Mouse (Mus musculus) CH12.LX (cell line): ENCODE data around the gene Fbln1.

Experiments used
- CTCF ChIP-seq, 2 experiments: IDR thresholded peaks in 1 of 2; conservative IDR thresholded peaks in 1 of 2; 2 replicates each; pipeline ENCODE4 v1.5.1; 2011 to 2012; ENCODE audit warnings: low read depth in 2 of 2, low read length in 2 of 2, improper control_type of control experiment in 1 of 2, inconsistent platforms in 1 of 2, mild to moderate bottlenecking in 1 of 2, moderate library complexity in 1 of 2
- ELF1 ChIP-seq: IDR thresholded peaks from 2 replicates; pipeline ENCODE4 v1.6.1; 2014; ENCODE audit warnings: low read depth, mild to moderate bottlenecking, inconsistent platforms, low read length, improper control_type of control experiment
- HCFC1 ChIP-seq: IDR thresholded peaks from 2 replicates; pipeline ENCODE4 v1.6.1; 2012; ENCODE audit warnings: low read depth, mild to moderate bottlenecking, inconsistent platforms, low read length, improper control_type of control experiment
- JUN ChIP-seq: IDR thresholded peaks from 2 replicates; pipeline ENCODE4 v1.6.1; 2011; ENCODE audit warnings: low read depth, mild to moderate bottlenecking, low read length, improper control_type of control experiment, moderate library complexity; ENCODE audit not compliant: insufficient read depth
- JUND ChIP-seq: conservative IDR thresholded peaks from 2 replicates; pipeline ENCODE4 v1.6.1; 2011; ENCODE audit warnings: low read depth, low read length, improper control_type of control experiment
- MAFK ChIP-seq: IDR thresholded peaks from 2 replicates; pipeline ENCODE4 v1.6.1; 2011; ENCODE audit warnings: low read length, improper control_type of control experiment; ENCODE audit not compliant: insufficient replicate concordance
- POLR2A ChIP-seq: IDR thresholded peaks from 2 replicates; pipeline ENCODE4 v1.6.1; 2011; ENCODE audit warnings: low read depth, mild to moderate bottlenecking, improper control_type of control experiment, low read length
- POLR2AphosphoS2 ChIP-seq: IDR thresholded peaks from 2 replicates; pipeline ENCODE4 v1.6.1; 2011; ENCODE audit warnings: low read depth, low read length, improper control_type of control experiment
- USF1 ChIP-seq: IDR thresholded peaks from 2 replicates; pipeline ENCODE4 v1.6.1; 2014; ENCODE audit warnings: low read depth, mild to moderate bottlenecking, inconsistent platforms, low read length, improper control_type of control experiment
- USF2 ChIP-seq: conservative IDR thresholded peaks from 2 replicates; pipeline ENCODE4 v1.6.1; 2011; ENCODE audit warnings: low read depth, low read length, improper control_type of control experiment
- ZC3H11A ChIP-seq: IDR thresholded peaks from 2 replicates; pipeline ENCODE4 v1.6.1; 2012; ENCODE audit warnings: low read depth, mild to moderate bottlenecking, inconsistent platforms, low read length, improper control_type of control experiment

DNA sequence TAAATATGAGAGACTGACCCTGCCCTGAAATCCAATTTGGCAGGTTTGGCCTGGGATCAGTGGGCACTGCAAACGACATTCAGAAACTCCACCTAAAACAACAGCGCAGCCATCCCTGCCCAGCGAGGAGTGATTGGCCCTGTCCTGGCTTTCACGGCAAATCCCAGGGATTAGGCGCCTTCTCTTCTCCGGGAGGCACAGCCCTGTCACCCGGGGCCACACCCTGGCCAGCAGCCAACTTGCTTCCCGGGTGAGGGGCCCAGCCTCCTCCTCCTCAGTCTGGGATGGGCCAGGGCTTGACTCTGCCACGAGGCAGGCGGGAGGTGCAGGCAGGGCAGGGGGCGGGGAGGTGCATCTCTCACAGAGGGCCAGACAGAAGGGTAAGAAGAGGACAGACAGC is 67.2 kb downstream of the Fbln1 start:
- TF ChIP-seq POLR2A (no peak), CTCF (conservative IDR thresholded peaks at IDR 0.05 in 1 of 2, IDR thresholded peaks at IDR 0.05 in 1 of 2; ENCODE audit: low read depth in 2 of 2, low read length in 2 of 2) (no peak), POLR2AphosphoS2 (no peak), MAFK (no peak), ZC3H11A (no peak), HCFC1 (no peak), USF1 (no peak), JUND (no peak), USF2 (no peak), ELF1 (no peak), JUN (no peak)
